ENCODE assay signal across 9 mouse cellular contexts in the genomic region with DNA sequence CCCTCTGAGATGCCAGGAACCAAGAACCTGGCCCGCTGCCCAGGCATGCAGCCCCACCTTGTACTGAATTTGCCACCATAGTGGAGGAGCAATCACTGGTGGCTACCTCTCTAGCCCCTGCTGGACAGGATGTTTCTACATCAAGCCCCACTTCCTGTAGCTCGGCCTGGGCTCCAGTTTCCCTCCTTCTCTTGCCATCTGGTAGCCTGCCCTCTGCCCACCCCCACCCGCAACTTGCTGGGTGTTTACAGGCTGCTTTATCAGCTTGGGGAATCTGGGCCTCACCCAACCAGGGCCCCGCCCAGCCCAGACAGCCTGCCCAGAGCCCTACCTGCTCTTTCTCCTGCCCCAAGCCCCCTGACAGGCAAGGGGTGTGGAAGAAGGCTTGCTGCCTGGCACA. TPM values are rescaled to one million over a fixed set of nuclear protein-coding genes. Genes with fewer than 3 reads are reported as not detected.
DNase-seq lines count a peak whose midpoint lies in the region; ATAC-seq and TF ChIP-seq lines count a peak whose summit lies in the region.
"Had no signal": no experiment of that assay in that cellular context is flagged by ENCODE, and none has a peak within 500 bp of the region (broad histone marks: within the 10 kb centered on the region; RNA-seq: fewer than 3 reads in every experiment).

No protein-coding gene starts in this region.

- H3K4me2 ChIP-seq in liver, postnatal 0 days (ENCODE audit: low read depth, low read length) = 0 out of 2 replicates have a peak overlapping the region, but pooled peaks have one; percentile 29
- H3K4me2 ChIP-seq: limb, embryonic 12.5 days had no signal

- intact Hi-C loops in heart, postnatal 14 days (cut with DNase I) = no loop called here
- intact Hi-C loops in left cerebral cortex, postnatal 36 days (cut with DNase I) = no loop called here

- peak; percentile 91 for DNase-seq in heart, adult 11 months
- no peak for DNase-seq in heart, postnatal 14 days
- peak; percentile 61 for DNase-seq in urinary bladder, postnatal 14 days (ENCODE audit: low spot score)
- no peak for DNase-seq in urinary bladder, postnatal 10 days (ENCODE audit: low spot score)
- no peak for DNase-seq in liver, postnatal 0 days
- peak; percentile 56 for DNase-seq in thymus, postnatal 4 days
- no peak for DNase-seq in right cerebral cortex, postnatal 36 days (ENCODE audit: low spot score in 2 of 2)
- DNase-seq in left cerebral cortex, postnatal 36 days (ENCODE audit: low spot score in 2 of 2) = no peak

- H3K9me3 ChIP-seq in liver, postnatal 0 days (ENCODE audit: low read length) = no peaks in the 10 kb centered on the region
- H3K9me3 ChIP-seq: limb, embryonic 12.5 days had no signal

- ATAC-seq in liver, postnatal 0 days = peak; percentile 48

- no peak overlapping the region for H3K9ac ChIP-seq in liver, postnatal 0 days (replicated peaks)
- H3K9ac ChIP-seq: limb, embryonic 12.5 days had no signal

- H3K4me3 ChIP-seq in liver, postnatal 0 days (ENCODE audit: low read depth, low read length) = no peak overlapping the region
- H3K4me3 ChIP-seq: limb, embryonic 12.5 days had no signal

- H3K36me3 ChIP-seq in liver, postnatal 0 days (replicated peaks; ENCODE audit: insufficient read depth, low read length) = no peaks in the 10 kb centered on the region
- H3K36me3 ChIP-seq: limb, embryonic 12.5 days had no signal

- H3K27me3 ChIP-seq in liver, postnatal 0 days (ENCODE audit: insufficient read depth, low read length) = no peaks in the 10 kb centered on the region
- H3K27me3 ChIP-seq: limb, embryonic 12.5 days had no signal

- peak overlapping the region; percentile 34; the same call in 1 of the 2 replicates for H3K27ac ChIP-seq in liver, postnatal 0 days (ENCODE audit: low read depth)
- H3K27ac ChIP-seq: limb, embryonic 12.5 days had no signal

- no peak for TF ChIP-seq CTCF in liver, postnatal 0 days (IDR thresholded peaks at IDR 0.05; ENCODE audit: low read depth)

- H3K4me1 ChIP-seq in liver, postnatal 0 days (ENCODE audit: insufficient read depth) = peaks cover 11% of the 10 kb centered on the region

- TF ChIP-seq EP300 in liver, postnatal 0 days (IDR thresholded peaks at IDR 0.05; ENCODE audit: low read depth) = no peak

- 37% methylated on average over 4 of the region's 4 CpGs for WGBS in liver, postnatal 0 days (ENCODE audit: insufficient replicate concordance)

RNA-seq across cellular contexts. Expression of gene Elf4, which starts 23.9 kb away (rescaled TPM):
- 10 to 100 TPM in 1 of 2 experiments, 1 to 10 TPM in 1; 8.4 to 12.3 TPM for total RNA-seq in heart, postnatal 14 days (2021)
- polyA plus RNA-seq in liver, postnatal 0 days (2015; fragmentation: Nextera tagmentation; extraction: Ambion mirVana) = 1.3 and 1.5 TPM in 2 replicates
- 1 to 10 TPM in 1 of 2 experiments, under 1 TPM in 1; 0.99 to 1.1 TPM for total RNA-seq in left cerebral cortex, postnatal 36 days (2021)

Comparison
In these comparisons a context has a peak if more than half of its experiments do, and no peak if none do; other contexts are left out.
1. DNase-seq: peak in heart, adult 11 months (single experiment), urinary bladder, postnatal 14 days (single experiment) and thymus, postnatal 4 days (single experiment); none in heart, postnatal 14 days (0 of 2), urinary bladder, postnatal 10 days (single experiment), liver, postnatal 0 days (single experiment), right cerebral cortex, postnatal 36 days (0 of 2) and left cerebral cortex, postnatal 36 days (0 of 2).
2. RNA of gene Elf4, which starts 23.9 kb away (total RNA-seq): 8.4 to 12.3 TPM in heart, postnatal 14 days; 0.99 to 1.1 TPM in left cerebral cortex, postnatal 36 days; every median in the first group is over 4 times any median in the second.